Mouse (Mus musculus): ENCODE results near the gene Ina.

DNA sequence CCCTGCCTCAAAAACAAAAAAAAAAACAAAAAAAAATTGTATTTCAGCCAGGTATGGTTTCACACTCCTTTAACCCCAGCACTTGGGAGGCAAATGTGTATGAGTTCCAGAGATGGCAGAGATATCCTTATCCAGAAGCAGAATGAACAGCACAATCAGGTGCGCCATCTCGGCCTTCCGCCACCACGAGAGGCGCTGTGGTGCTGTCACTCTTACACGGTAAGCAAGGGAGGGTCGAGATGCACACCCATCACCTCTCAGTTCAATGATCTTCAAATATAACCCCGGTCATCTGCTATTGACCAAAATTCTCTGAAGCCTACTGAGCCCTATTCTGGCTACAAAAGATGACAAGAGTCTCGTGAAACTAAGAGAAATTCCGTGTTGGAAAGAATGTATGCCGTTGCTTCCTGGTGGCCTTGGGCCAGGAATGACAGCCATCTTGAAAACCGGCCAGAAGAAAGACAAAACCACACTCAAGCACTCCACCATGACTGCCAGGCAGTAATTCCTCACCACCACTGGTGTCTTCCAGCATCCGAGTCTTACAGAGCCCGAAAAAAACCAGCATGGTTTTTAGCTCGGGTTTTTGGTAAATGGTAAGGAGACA, 1.9 kb upstream of the Ina start:
- no peak for TF ChIP-seq CTCF (IDR thresholded peaks at IDR 0.05; ENCODE audit: low read depth, low read length)
- no peak for TF ChIP-seq TAL1 (conservative IDR thresholded peaks at IDR 0.05; ENCODE audit: low read depth, low read length)
- no peak for TF ChIP-seq GATA1 (IDR thresholded peaks at IDR 0.05; ENCODE audit: borderline replicate concordance, low read length)
- TF ChIP-seq POLR2AphosphoS5 (IDR thresholded peaks at IDR 0.05; ENCODE audit: insufficient replicate concordance, low read depth, low read length), result no peak
- TF ChIP-seq GATA2 (IDR thresholded peaks at IDR 0.05; ENCODE audit: borderline replicate concordance, low read depth, low read length), result no peak

Measured in G1E (cell line).